Mouse (Mus musculus) kidney, adult 2 months (tissue): ENCODE data around the gene Prrxl1.

Experiments
- CTCF ChIP-seq: fragments of 200-500 bp; conservative IDR thresholded peaks from 2 replicates; pipeline ENCODE4 v1.5.1; 2011; ENCODE audit warnings: low read depth, mild to moderate bottlenecking, control low read depth, low read length, moderate library complexity, mixed read lengths; ENCODE audit not compliant: insufficient read depth, insufficient read length
- POLR2A ChIP-seq: fragments of 200-500 bp; IDR thresholded peaks from one replicate; pipeline ENCODE4 v1.6.1; 2011; ENCODE audit warnings: low read depth, low read length, control low read depth

- TF ChIP-seq CTCF (no peak), POLR2A (no peak)
These were observed 37.8 kb upstream of the Prrxl1 start for GRCm38 (mm10) chr14:32561428-32561827.
